Comparison of ENCODE assay signal across 14 mouse cellular contexts in genomic region chr7:120722839-120723278, GRCm38 (mm10). TPM values are rescaled to one million over a fixed set of nuclear protein-coding genes. Genes with fewer than 3 reads are reported as not detected.
DNase-seq lines count a peak whose midpoint lies in the region; ATAC-seq lines count a peak whose summit lies in the region.
"Had no signal": no experiment of that assay in that cellular context is flagged by ENCODE, and none has a peak within 500 bp of the region (broad histone marks: within the 10 kb centered on the region; RNA-seq: fewer than 3 reads in every experiment).

No protein-coding gene starts in this region.

- H3K27me3 ChIP-seq in embryonic facial prominence, embryonic 11.5 days (ENCODE audit: control insufficient read depth, insufficient read depth, low read length) = no peaks in the 10 kb centered on the region
- H3K27me3 ChIP-seq in embryonic facial prominence, embryonic 10.5 days (replicated peaks; ENCODE audit: low read depth, poor library complexity, severe bottlenecking) = no peaks in the 10 kb centered on the region
- H3K27me3 ChIP-seq: kidney, embryonic 15.5 days; limb, embryonic 15.5 days had no signal

- no peak overlapping the region for H3K9ac ChIP-seq in embryonic facial prominence, embryonic 11.5 days (replicated peaks; ENCODE audit: low read length)
- H3K9ac ChIP-seq: kidney, embryonic 15.5 days; limb, embryonic 15.5 days had no signal

- no peaks in the 10 kb centered on the region for H3K9me3 ChIP-seq in embryonic facial prominence, embryonic 11.5 days (replicated peaks; ENCODE audit: control insufficient read depth, low read length)
- no peaks in the 10 kb centered on the region for H3K9me3 ChIP-seq in embryonic facial prominence, embryonic 10.5 days
- H3K9me3 ChIP-seq: kidney, embryonic 15.5 days; limb, embryonic 15.5 days had no signal

- DNase-seq in embryonic facial prominence, embryonic 11.5 days (ENCODE audit: low spot score) = peak; percentile 19
- no peak for DNase-seq in embryonic facial prominence, embryonic 10.5 days (ENCODE audit: low spot score)
- DNase-seq in retina, postnatal 1 day = peak; percentile 9
- no peak for DNase-seq in retina, embryonic 14.5 days (ENCODE audit: low spot score)
- DNase-seq in left cerebral cortex, adult 9 months (ENCODE audit: low spot score in 2 of 2) = peak; percentile 31 to 36
- no peak for DNase-seq in adrenal gland, adult (ENCODE audit: inconsistent age in 2 of 2, low spot score in 1 of 2)
- no peak for DNase-seq in kidney, postnatal 4 days
- DNase-seq in adipocyte (ENCODE audit: low spot score) = no peak
- DNase-seq: adrenal gland, postnatal 14 days; cerebellum, postnatal 10 days; lung, postnatal 36 days; thymus, postnatal 4 days had no signal

- H3K4me2 ChIP-seq in embryonic facial prominence, embryonic 11.5 days (ENCODE audit: low read depth, low read length) = no peak overlapping the region
- H3K4me2 ChIP-seq: kidney, embryonic 15.5 days; limb, embryonic 15.5 days had no signal

- WGBS in embryonic facial prominence, embryonic 11.5 days = 74% methylated on average over 8 of the region's 8 CpGs
- WGBS in embryonic facial prominence, embryonic 10.5 days = 77% methylated on average over 8 of the region's 8 CpGs

- H3K4me3 ChIP-seq in embryonic facial prominence, embryonic 11.5 days (ENCODE audit: low read depth, low read length) = no peak overlapping the region
- H3K4me3 ChIP-seq in embryonic facial prominence, embryonic 10.5 days = no peak overlapping the region
- H3K4me3 ChIP-seq: kidney, embryonic 15.5 days; limb, embryonic 15.5 days had no signal

- no peaks in the 10 kb centered on the region; the same call in 1 of the 2 replicates for H3K36me3 ChIP-seq in embryonic facial prominence, embryonic 11.5 days (replicated peaks; ENCODE audit: control insufficient read depth, insufficient read depth, low read depth, low read length)
- peaks cover 22% of the 10 kb centered on the region for H3K36me3 ChIP-seq in embryonic facial prominence, embryonic 10.5 days (replicated peaks)

- no peak for ATAC-seq in embryonic facial prominence, embryonic 11.5 days (replicated peaks; ENCODE audit: insufficient number of reproducible peaks, low FRiP score, low TSS enrichment, low read depth)

- H3K27ac ChIP-seq in embryonic facial prominence, embryonic 11.5 days (replicated peaks; ENCODE audit: low read depth, low read length) = no peak overlapping the region
- no peak overlapping the region for H3K27ac ChIP-seq in embryonic facial prominence, embryonic 10.5 days (replicated peaks)
- H3K27ac ChIP-seq: kidney, embryonic 15.5 days; limb, embryonic 15.5 days had no signal

- H3K4me1 ChIP-seq in embryonic facial prominence, embryonic 11.5 days (ENCODE audit: control insufficient read depth, insufficient read depth, low read length) = no peaks in the 10 kb centered on the region
- peaks cover 7% of the 10 kb centered on the region for H3K4me1 ChIP-seq in embryonic facial prominence, embryonic 10.5 days
- H3K4me1 ChIP-seq: limb, embryonic 15.5 days had no signal

RNA-seq across cellular contexts. Expression of gene Vwa3a, which starts 16.3 kb away (rescaled TPM):
- 0.13 and 0.24 TPM in 2 replicates for polyA plus RNA-seq in embryonic facial prominence, embryonic 11.5 days (2014; fragmentation: Nextera tagmentation; extraction: Ambion mirVana)
- 0.07 and 0.47 TPM in 2 replicates for polyA plus RNA-seq in embryonic facial prominence, embryonic 10.5 days (2016; fragmentation: Nextera tagmentation; extraction: Ambion mirVana)
- polyA plus RNA-seq: limb, embryonic 15.5 days had no signal

RNA-seq across cellular contexts. Expression of gene Mosmo, which starts 45.4 kb away (rescaled TPM):
- 14.7 and 17.8 TPM in 2 replicates for polyA plus RNA-seq in embryonic facial prominence, embryonic 11.5 days (2014; fragmentation: Nextera tagmentation; extraction: Ambion mirVana)
- polyA plus RNA-seq in embryonic facial prominence, embryonic 10.5 days (2016; fragmentation: Nextera tagmentation; extraction: Ambion mirVana) = 13.3 and 15.1 TPM in 2 replicates

RNA-seq across cellular contexts. Expression of gene Pdzd9, which starts 52.7 kb away (rescaled TPM):
- polyA plus RNA-seq in embryonic facial prominence, embryonic 11.5 days (2014; fragmentation: Nextera tagmentation; extraction: Ambion mirVana) = 0.33 and 0.50 TPM in 2 replicates
- 0.30 and 0.36 TPM in 2 replicates for polyA plus RNA-seq in embryonic facial prominence, embryonic 10.5 days (2016; fragmentation: Nextera tagmentation; extraction: Ambion mirVana)

Comparison
In these comparisons a context has a peak if more than half of its experiments do, and no peak if none do; other contexts are left out.
1. DNase-seq: peak in embryonic facial prominence, embryonic 11.5 days (single experiment), retina, postnatal 1 day (single experiment) and left cerebral cortex, adult 9 months (2 of 2); none in embryonic facial prominence, embryonic 10.5 days (single experiment), retina, embryonic 14.5 days (single experiment), adrenal gland, adult (0 of 2), kidney, postnatal 4 days (0 of 2) and adipocyte (single experiment).